Mouse (Mus musculus) 3T3-L1 (cell line): ENCODE data around the gene Mrpl40.

Experiments used
- DNase-seq: peaks from one replicate; pipeline ENCODE4 v3.0.0-alpha.2; 2015; ENCODE audit warnings: low read depth, low spot score

Gene Mrpl40

DNA sequence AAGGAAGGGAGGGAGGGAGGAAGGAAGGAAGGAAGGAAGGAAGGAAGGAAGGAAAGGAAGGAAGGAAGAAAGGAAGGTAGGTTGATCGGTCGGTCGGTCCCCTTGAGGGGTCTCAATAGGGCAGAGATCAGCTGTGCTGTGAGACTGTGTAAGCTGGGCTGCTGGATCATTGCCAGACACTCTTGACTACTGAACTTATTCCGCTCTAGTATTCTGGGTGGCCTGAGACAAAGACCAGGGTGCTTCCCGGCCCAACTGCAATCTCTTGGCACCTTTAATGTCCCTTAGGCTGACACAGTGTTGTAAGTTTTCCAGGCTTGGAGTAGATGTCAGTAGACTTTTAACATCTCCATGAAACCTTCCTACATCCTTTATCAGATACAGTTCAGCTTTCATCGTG, 47.6 kb downstream of the Mrpl40 start:
- DNase-seq = no peak

DNA sequence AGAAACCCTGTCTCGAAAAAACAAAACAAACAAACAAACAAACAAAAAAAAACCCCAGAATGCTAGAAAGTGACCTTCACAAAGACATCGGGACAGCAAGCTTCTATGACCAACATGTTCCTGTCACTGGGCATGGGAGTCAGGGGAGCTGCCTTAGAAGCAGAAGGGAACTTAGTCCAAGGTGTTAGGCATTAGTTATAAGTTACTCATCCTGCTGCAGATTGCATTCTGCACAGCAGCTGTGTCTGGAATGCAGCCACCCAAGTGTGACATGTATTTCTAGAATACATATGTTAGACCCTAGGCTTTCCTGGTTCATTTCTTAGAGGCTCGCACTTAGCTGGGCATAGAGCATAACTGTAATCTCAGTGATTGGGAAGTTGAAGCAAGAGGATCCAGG, 48.0 kb downstream of the Mrpl40 start:
- no peak for DNase-seq

- no peak for DNase-seq
These were observed 53.7 kb downstream of the Mrpl40 start for GRCm38 (mm10) chr16:18822925-18823324.

DNA sequence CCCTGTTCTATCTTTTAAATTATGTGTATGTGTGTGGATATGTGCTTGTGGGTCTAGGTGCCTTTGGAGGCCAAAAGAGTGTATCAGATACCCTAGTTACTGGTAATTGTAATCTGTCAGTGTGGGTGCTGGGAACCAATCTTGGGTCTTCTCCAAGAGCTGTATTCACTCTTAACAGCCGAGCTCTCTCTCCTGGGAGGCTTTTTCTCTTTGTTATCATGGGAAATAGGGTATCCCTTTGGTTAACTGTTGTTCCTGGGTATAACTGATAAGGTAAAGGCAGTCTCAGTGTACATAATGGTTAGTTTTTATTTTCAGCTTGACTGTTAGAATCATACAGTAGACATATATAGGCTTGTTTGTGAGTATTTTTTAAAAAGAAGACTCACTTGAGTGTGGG, 54.3 kb downstream of the Mrpl40 start:
- DNase-seq = no peak
